Mouse (Mus musculus) layer of hippocampus, adult 18-20 months (tissue): Measurements from ENCODE around the gene Arpc3. TPM values are rescaled to one million over a fixed set of nuclear protein-coding genes. Genes with fewer than 3 reads are reported as not detected.

Experiments used
- total RNA-seq, 2 experiments: library from RNA; stranded (reverse); gene quantifications; 2 replicates each; pipeline ENCODE4 v1.2.3; 2021

Gene Arpc3
- total RNA-seq, 2 experiments from 2014 or later = 255 to 271 TPM

Other genes with a start within 250 kb of the Arpc3 start
- 100 to 1,000 TPM; 189 to 219 TPM for gene Ppp1cc, start 233.6 kb upstream of the Arpc3 start, total RNA-seq
- gene Hvcn1, start 185.1 kb upstream of the Arpc3 start, total RNA-seq = 1 to 10 TPM; 2.4 to 3.1 TPM
- gene Tctn1, start 127.4 kb upstream of the Arpc3 start, total RNA-seq = 10 to 100 TPM; 10.9 to 12.0 TPM
- 10 to 100 TPM; 44.9 to 47.9 TPM for gene Pptc7, start 107.5 kb upstream of the Arpc3 start, total RNA-seq
- 1 to 10 TPM; 3.7 to 3.9 TPM for gene Rad9b, start 37.6 kb upstream of the Arpc3 start, total RNA-seq
- 100 to 1,000 TPM; 163 to 183 TPM for gene Vps29, start 37.5 kb upstream of the Arpc3 start, total RNA-seq
- 10 to 100 TPM; 26.1 to 30.9 TPM for gene Gpn3, start 20.0 kb upstream of the Arpc3 start, total RNA-seq
- gene Fam216a, start 19.5 kb upstream of the Arpc3 start, total RNA-seq = 10 to 100 TPM; 74.6 to 84.3 TPM
- 10 to 100 TPM; 30.6 to 34.9 TPM for gene Anapc7, start 29.8 kb downstream of the Arpc3 start, total RNA-seq
- gene Atp2a2, start 110.3 kb downstream of the Arpc3 start, total RNA-seq = 100 to 1,000 TPM; 601 to 621 TPM
- 10 to 100 TPM; 40.9 to 46.9 TPM for gene Ift81, start 222.6 kb downstream of the Arpc3 start, total RNA-seq